Mouse (Mus musculus) kidney, embryonic 16.5 days (tissue): ENCODE measurements around the gene Gzmg. TPM values are rescaled to one million over a fixed set of nuclear protein-coding genes. Genes with fewer than 3 reads are reported as not detected.
"Not testable (repeated sequence)": the region's sequence is repeated elsewhere in the genome, so short reads cannot be mapped to it uniquely, and the experiment has no call there.

ENCODE experiments used
- ATAC-seq: fragments of 200-750 bp; cut with Nextera tagmentation; 2 replicates; pipeline ENCODE4 v1.8.0; 2017; ENCODE audit warnings: moderate TSS enrichment; ENCODE audit not compliant: low FRiP score, low TSS enrichment
- H3K27ac ChIP-seq: fragments of 300-500 bp; sonication (generic); 2 replicates; pipeline ENCODE4 v1.5.1; 2014; ENCODE audit warnings: low read length
- H3K27me3 ChIP-seq: fragments of 300-500 bp; sonication (generic); 2 replicates; pipeline ENCODE4 v1.6.1; 2014; ENCODE audit warnings: low read length, control low read depth, mixed read lengths; ENCODE audit not compliant: insufficient read depth
- H3K36me3 ChIP-seq: fragments of 300-500 bp; sonication (generic); 2 replicates; pipeline ENCODE4 v1.6.1; 2014; ENCODE audit warnings: low read length, control low read depth, mixed read lengths; ENCODE audit not compliant: insufficient read depth
- H3K4me1 ChIP-seq: fragments of 300-500 bp; sonication (generic); 2 replicates; pipeline ENCODE4 v1.6.1; 2014; ENCODE audit warnings: low read length, control low read depth, mixed read lengths; ENCODE audit not compliant: insufficient read depth
- H3K4me2 ChIP-seq: fragments of 300-500 bp; sonication (generic); replicated peaks from 2 replicates; pipeline ENCODE4 v1.6.1; 2014; ENCODE audit warnings: low read depth, low read length
- H3K4me3 ChIP-seq: fragments of 300-500 bp; sonication (generic); 2 replicates; pipeline ENCODE4 v1.5.1; 2014; ENCODE audit warnings: mild to moderate bottlenecking, low read length
- H3K9ac ChIP-seq: fragments of 300-500 bp; sonication (generic); replicated peaks from 2 replicates; pipeline ENCODE4 v1.6.1; 2014; ENCODE audit warnings: low read length
- H3K9me3 ChIP-seq: fragments of 300-500 bp; sonication (generic); 2 replicates; pipeline ENCODE4 v1.6.1; 2016; ENCODE audit warnings: low read length, control low read depth
- WGBS: fragments of 180-500 bp; shearing (Covaris S2); extraction: QIAGEN DNeasy Blood & Tissue Kit; methylation state at CpG from one replicate; pipeline ENCODE4 v1.1.7; 2014; 5-methylcytosine and 5-hydroxymethylcytosine counted together
- polyA plus RNA-seq: library from polyadenylated mRNA; unstranded; fragments of >200 nt; fragmentation: Nextera tagmentation; extraction: Ambion mirVana; gene quantifications from 2 replicates; pipeline ENCODE4 v1.2.1, GENCODE M21; 2015

Gene Gzmg
- polyA plus RNA-seq, 1 experiment from 2014 or later: not detected

DNA sequence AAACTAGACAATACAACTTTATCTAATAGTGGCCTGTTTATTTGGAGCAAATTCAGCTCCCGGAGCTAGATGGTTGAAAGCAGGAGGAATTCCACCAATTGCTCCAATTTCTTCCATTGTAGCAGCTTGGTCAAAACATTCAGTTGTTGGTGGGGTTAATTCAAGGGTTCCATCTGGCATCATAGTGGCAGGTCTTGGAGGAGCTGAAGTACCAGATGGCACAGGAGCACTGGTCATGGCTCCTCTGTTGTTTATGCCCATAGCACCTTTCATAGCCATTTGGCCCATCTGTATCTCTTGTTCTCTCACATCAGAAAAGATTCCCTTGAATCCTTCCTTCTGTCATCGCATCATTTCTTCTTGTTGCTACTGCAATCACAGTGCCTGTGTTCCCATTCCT lies 2.7 kb upstream of the Gzmg start:
- no peak overlapping the region for H3K9ac ChIP-seq
- H3K4me2 ChIP-seq: no peak overlapping the region
- H3K4me1 ChIP-seq: no peaks in the 10 kb centered on the region
- ATAC-seq: no peak
- no peaks in the 10 kb centered on the region for H3K9me3 ChIP-seq
- H3K27me3 ChIP-seq: no peaks in the 10 kb centered on the region
- 94% methylated on average over 2 of the region's 2 CpGs for whole genome bisulfite sequencing
- H3K4me3 ChIP-seq: no peak overlapping the region
- no peaks in the 10 kb centered on the region for H3K36me3 ChIP-seq
- no peak overlapping the region for H3K27ac ChIP-seq

DNA sequence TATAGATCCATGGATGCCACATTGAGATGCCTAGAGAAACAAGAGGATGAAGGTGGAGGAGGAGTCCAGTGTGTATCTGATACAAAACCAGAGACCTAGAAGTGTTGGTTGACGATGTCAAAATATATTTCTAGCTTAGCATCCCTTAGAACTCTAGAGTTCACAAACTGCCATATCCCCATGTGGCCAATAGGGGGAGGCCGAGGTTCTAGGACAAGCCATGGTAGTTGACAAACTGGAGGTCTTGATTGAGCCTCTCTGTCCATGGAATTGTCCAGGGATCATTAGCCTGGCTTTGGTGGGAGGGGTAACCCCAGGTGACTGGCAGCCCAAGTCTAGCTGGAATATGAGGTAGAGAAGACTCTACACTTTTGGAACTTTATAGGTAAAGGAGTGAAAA lies 4.0 kb downstream of the Gzmg start:
- no peak overlapping the region for H3K4me3 ChIP-seq
- no peaks in the 10 kb centered on the region for H3K36me3 ChIP-seq
- no peak for ATAC-seq
- no peak overlapping the region for H3K4me2 ChIP-seq
- 75% methylated on average over 2 of the region's 2 CpGs for WGBS
- no peak overlapping the region for H3K27ac ChIP-seq
- no peak overlapping the region for H3K9ac ChIP-seq
- H3K4me1 ChIP-seq: no peaks in the 10 kb centered on the region
- H3K27me3 ChIP-seq: no peaks in the 10 kb centered on the region
- no peaks in the 10 kb centered on the region for H3K9me3 ChIP-seq

DNA sequence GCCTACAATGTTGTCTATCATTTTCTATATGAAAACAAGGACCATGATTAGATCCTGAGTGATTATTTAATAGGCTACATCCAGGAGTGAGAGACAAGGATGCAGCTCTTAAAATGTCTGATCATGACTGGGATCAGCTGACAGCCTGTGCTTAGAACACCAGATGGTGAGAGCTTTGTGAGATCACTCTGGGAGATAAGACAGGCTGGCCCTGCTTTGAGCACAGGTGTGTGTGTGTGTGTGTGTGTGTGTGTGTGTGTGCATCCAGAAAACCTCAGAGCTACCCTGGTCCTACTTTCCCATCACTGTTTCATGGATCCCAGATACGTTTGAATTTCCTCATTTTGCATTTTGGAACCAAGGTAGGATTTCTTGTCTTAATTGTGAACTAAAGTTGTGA lies 25.7 kb downstream of the Gzmg start:
- not testable (repeated sequence) for H3K9ac ChIP-seq, ATAC-seq, H3K4me2 ChIP-seq, H3K27ac ChIP-seq, H3K36me3 ChIP-seq, H3K9me3 ChIP-seq, H3K27me3 ChIP-seq, H3K4me3 ChIP-seq, H3K4me1 ChIP-seq
- 81% methylated on average over 1 of the region's 1 CpGs for WGBS

DNA sequence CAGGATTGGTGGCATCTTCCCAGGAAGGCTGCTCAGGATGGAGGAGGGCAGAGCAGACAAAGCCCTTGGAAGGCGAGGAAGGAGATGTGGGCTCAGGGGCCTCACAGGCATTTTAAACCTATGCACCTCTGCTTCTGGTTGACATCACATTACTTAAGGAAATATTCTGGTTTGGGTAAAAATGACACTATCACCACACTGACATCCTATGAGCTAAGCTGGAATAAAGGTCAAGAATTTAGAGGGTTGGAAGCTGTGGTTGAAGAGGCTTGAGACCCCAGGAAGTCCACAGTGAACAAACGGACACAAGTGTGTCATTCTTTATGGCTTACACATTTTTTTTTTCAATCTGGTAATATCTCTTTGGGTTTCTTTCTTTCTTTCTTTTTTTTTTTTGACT lies 26.9 kb downstream of the Gzmg start, which contains the start of gene Gzmd:
Gene Gzmd, minus strand, starts transcription at position 101 of the 400 bp plus-strand sequence.
- not testable (repeated sequence) for H3K4me2 ChIP-seq, H3K4me1 ChIP-seq, H3K27ac ChIP-seq, H3K4me3 ChIP-seq, H3K27me3 ChIP-seq, ATAC-seq, H3K9me3 ChIP-seq, H3K9ac ChIP-seq, H3K36me3 ChIP-seq
- 81% methylated on average over 2 of the region's 2 CpGs for whole genome bisulfite sequencing

DNA sequence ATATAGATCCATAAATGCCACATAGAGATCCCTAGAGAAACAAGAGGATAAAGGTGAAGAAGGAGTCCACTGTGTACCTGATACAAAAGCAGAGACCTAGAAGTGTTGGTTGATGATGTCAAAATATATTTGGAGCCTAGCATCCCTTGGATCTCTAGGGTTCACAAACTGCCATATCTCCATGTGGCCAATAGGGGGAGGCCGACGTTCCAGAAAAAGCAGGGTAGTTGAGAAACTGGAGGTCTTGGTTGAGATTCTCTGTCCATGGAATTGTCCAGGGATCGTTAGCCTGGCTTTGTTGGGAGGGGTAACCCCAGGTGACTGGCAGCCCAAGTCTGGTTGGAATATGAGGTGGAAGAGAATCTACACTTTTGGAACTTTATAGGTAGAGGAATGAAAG lies 31.0 kb downstream of the Gzmg start:
- Histone ChIP-seq H3K4me3 (no peak overlapping the region), H3K4me2 (no peak overlapping the region), H3K27ac (no peak overlapping the region), H3K27me3 (no peaks in the 10 kb centered on the region), H3K9ac (no peak overlapping the region), H3K4me1 (no peaks in the 10 kb centered on the region), H3K36me3 (no peaks in the 10 kb centered on the region), H3K9me3 (no peaks in the 10 kb centered on the region)
- WGBS: 50% methylated on average over 3 of the region's 3 CpGs
- no peak for ATAC-seq

DNA sequence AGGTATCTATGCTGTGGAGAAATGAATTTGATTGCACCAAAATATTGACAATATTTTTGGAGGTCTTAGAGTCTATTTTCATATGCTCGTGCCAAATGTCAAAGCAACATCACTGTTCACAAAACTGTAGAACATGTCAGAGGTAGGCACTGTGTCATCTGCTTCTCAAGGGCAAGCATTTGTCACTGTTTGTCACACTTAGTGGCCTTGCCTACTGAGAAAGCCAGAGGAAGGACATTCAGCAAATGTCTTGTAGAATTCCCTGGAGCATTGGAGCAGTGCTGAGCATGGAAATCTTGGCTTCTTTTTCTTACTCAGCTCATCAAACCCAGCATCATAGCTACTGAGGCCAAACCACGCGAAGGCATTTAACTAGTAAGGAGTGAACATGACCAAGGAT lies 35.9 kb downstream of the Gzmg start:
- ATAC-seq: no peak
- no peak overlapping the region for H3K27ac ChIP-seq
- H3K4me1 ChIP-seq: no peaks in the 10 kb centered on the region
- no peak overlapping the region for H3K4me3 ChIP-seq
- H3K4me2 ChIP-seq: no peak overlapping the region
- H3K27me3 ChIP-seq: no peaks in the 10 kb centered on the region
- H3K36me3 ChIP-seq: no peaks in the 10 kb centered on the region
- H3K9me3 ChIP-seq: no peaks in the 10 kb centered on the region
- H3K9ac ChIP-seq: no peak overlapping the region
- 88% methylated on average over 3 of the region's 3 CpGs for WGBS

DNA sequence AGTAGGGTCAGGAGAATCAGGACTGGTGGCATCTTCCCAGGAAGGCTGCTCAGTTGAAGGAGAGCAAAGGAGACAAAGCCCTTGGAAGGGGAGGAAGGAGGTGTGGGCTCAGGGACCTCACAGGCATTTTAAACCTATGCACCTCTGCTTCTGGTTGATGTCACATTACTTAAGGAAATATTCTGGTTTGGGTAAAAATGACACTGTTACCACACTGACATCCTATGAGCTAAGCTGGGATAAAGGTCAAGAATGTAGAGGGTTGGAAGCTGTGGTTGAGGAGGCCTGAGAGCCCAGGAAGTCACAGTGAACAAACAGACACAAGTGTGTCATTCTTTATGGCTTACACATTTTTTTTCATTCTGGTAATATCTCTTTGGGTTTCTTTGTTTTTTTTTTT lies 38.9 kb downstream of the Gzmg start, which contains the start of gene Gzme:
Gene Gzme, minus strand, starts transcription at position 101 of the 400 bp plus-strand sequence.
- Histone ChIP-seq H3K4me1 (no peaks in the 10 kb centered on the region), H3K27me3 (no peaks in the 10 kb centered on the region), H3K4me2 (no peak within 1 kb of the TSS), H3K9me3 (no peaks in the 10 kb centered on the region), H3K4me3 (no peak within 1 kb of the TSS), H3K27ac (no peak within 1 kb of the TSS), H3K36me3 (no peaks in the 10 kb centered on the region), H3K9ac (no peak within 1 kb of the TSS)
- ATAC-seq: no peak

DNA sequence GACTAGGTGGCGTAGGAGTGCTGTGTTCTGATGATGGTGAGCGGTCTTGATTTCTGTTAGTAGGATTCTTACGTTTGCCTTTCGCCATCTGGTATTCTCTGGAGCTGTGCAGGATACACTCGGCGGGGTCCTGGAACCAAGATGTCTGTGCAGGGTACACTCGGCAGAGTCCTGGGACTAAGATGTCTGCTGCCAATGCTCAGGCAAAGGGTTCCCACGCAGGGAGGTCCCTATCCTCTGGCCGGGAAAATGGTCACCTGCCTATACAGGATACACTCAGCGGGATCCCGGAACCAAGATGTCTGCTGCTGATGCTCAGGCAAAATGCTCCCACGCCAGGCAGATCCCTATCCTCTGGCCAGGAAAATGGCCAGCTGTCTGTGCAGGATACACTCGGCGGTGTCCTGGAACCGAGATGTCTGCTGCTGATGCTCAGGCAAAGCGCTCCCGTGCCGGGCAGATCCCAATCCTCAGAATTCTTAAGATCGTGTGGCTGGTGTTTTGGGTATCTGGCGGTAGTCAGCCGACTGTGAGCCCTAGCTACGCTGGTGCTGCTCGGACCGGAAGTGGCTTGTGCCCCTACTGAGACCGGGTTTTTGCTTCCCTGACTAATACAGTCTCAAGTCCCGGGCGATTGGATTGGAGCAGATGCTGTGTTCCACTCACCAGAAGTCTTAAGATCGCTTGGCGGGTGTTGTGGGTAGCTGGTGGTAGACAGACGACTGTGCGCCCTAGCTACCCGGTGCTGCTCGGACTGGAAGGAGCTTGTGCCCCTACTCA lies 43.7 kb downstream of the Gzmg start:
- ATAC-seq, H3K4me2 ChIP-seq, H3K27me3 ChIP-seq, H3K9ac ChIP-seq, H3K9me3 ChIP-seq, H3K4me1 ChIP-seq, H3K4me3 ChIP-seq, H3K27ac ChIP-seq, H3K36me3 ChIP-seq: not testable (repeated sequence)
- WGBS: 93% methylated on average over 33 of the region's 33 CpGs

Other genes with a start within 250 kb of the Gzmg start
- gene Cma1, start 214.9 kb downstream of the Gzmg start, polyA plus RNA-seq: 2.0 and 2.3 TPM in 2 replicates
- gene Cma2, start 208.6 kb downstream of the Gzmg start, polyA plus RNA-seq: not detected in 2 replicates
- gene Mcpt1, start 141.6 kb downstream of the Gzmg start, polyA plus RNA-seq: not detected in 2 replicates
- not detected in 2 replicates for gene Mcpt9, start 129.1 kb downstream of the Gzmg start, polyA plus RNA-seq
- gene Mcpt2, start 117.5 kb downstream of the Gzmg start, polyA plus RNA-seq: 0.15 TPM in 1 of 2 replicates, not detected in the other
- not detected in 2 replicates for gene Mcpt4, start 97.3 kb downstream of the Gzmg start, polyA plus RNA-seq
- gene Mcpt8, start 74.3 kb downstream of the Gzmg start, polyA plus RNA-seq: 0.22 and 0.52 TPM in 2 replicates
- gene Ctsg, start 57.0 kb downstream of the Gzmg start, polyA plus RNA-seq: not detected in 2 replicates
- not detected in 2 replicates for gene Gzme, start 39.0 kb downstream of the Gzmg start, polyA plus RNA-seq
- not detected in 2 replicates for gene Gzmd, start 27.0 kb downstream of the Gzmg start, polyA plus RNA-seq
- gene Gzmn, start 15.0 kb upstream of the Gzmg start, polyA plus RNA-seq: not detected in 2 replicates
- gene Gzmf, start 51.8 kb upstream of the Gzmg start, polyA plus RNA-seq: not detected in 2 replicates
- gene Gzmc, start 75.1 kb upstream of the Gzmg start, polyA plus RNA-seq: not detected in 2 replicates
- 0.11 TPM in 1 of 2 replicates, not detected in the other for gene Gzmb, start 102.7 kb upstream of the Gzmg start, polyA plus RNA-seq
- 2.8 and 2.9 TPM in 2 replicates for gene Atp12a, start 205.5 kb upstream of the Gzmg start, polyA plus RNA-seq
- gene Rnf17, start 243.0 kb upstream of the Gzmg start, polyA plus RNA-seq: 0.92 and 1.2 TPM in 2 replicates